Mouse (Mus musculus): ENCODE results near the gene Adgrl2. TPM values are rescaled to one million over a fixed set of nuclear protein-coding genes. Genes with fewer than 3 reads are reported as not detected.

Gene Adgrl2
- polyA plus RNA-seq, 1 experiment from 2014 or later, result 124 TPM

DNA sequence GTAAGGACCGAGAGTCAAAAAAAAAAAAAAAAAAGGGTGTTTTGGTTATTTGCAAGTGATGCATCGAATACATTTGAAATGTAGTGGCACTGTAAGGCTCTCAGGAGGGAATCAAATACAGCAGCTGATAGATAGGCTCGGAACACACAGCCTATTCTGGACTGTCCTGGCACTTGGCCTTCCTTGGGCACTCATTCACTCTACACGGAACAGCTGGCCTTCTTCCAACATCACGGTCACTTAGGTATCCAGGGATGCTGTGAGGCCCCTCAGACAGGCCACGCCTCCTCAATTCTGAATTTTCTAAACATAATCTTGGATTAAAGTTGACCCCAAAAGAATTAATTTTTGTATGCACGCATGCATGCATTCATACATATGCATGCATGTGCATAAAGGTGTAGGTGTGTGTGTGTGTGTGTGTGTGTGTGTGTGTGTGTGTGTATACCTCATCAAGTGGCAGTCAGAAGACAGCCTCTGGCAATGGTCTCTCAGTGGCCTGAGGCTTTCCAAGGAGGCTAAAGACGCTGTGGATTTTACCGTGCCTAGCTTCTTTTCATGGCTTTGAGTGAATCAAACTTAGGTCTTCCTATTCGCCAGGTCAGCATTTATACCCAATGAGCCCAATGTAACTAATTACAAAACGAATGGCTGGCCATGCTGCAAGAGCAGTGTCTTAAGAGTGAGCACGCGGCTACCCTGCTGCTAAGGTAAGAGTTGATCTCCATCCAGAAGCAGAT lies 152.1 kb downstream of the Adgrl2 start:
- WGBS, result 75% methylated on average over 13 of the region's 13 CpGs
- H3K27ac ChIP-seq (ENCODE audit: low read depth, low read length), result peak overlapping the region; percentile 30; the same call in 1 of the 2 replicates
- DNase-seq (ENCODE audit: low spot score, missing footprints) (no peak), ATAC-seq (ENCODE audit: low FRiP score) (peak; percentile 54)
- H3K4me1 ChIP-seq (ENCODE audit: control insufficient read depth, insufficient read depth, low read length), result peaks cover 10% of the 10 kb centered on the region
- H3K4me2 ChIP-seq, result no peak overlapping the region
- H3K9ac ChIP-seq (ENCODE audit: low read length), result no peak overlapping the region
- H3K27me3 ChIP-seq (ENCODE audit: control insufficient read depth, insufficient read depth, low read length), result no peaks in the 10 kb centered on the region
- H3K9me3 ChIP-seq (ENCODE audit: control insufficient read depth, low read length), result no peaks in the 10 kb centered on the region
- H3K36me3 ChIP-seq (ENCODE audit: control insufficient read depth, insufficient read depth, low read length), result peaks cover 19% of the 10 kb centered on the region
- no peak overlapping the region for H3K4me3 ChIP-seq (ENCODE audit: low read depth, low read length)

DNA sequence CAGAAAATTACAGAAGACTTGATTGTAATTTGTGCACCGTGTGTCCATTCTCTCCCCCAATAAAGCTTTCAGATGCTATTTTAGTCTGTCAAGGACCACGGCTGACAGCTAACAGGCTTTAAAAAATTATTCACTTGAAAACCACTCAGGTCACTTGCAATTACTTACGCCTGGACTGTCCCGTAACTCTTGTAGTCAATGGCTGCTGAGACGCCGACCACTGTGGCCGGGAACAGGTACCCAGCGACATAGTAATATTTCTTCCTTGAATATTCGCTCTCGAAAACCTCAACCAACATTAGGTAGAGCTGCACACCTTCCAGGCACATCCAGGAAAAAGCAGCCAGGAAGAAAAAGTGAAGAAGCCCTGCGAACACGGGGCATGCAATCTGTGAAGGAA lies 155.2 kb downstream of the Adgrl2 start:
- Histone ChIP-seq H3K27me3 (ENCODE audit: control insufficient read depth, insufficient read depth, low read length) (no peaks in the 10 kb centered on the region), H3K27ac (ENCODE audit: low read depth, low read length) (no peak overlapping the region), H3K9me3 (ENCODE audit: control insufficient read depth, low read length) (no peaks in the 10 kb centered on the region), H3K4me2 (no peak overlapping the region), H3K4me1 (ENCODE audit: control insufficient read depth, insufficient read depth, low read length) (peaks cover 7% of the 10 kb centered on the region), H3K4me3 (ENCODE audit: low read depth, low read length) (no peak overlapping the region), H3K36me3 (ENCODE audit: control insufficient read depth, insufficient read depth, low read length) (peaks cover 19% of the 10 kb centered on the region), H3K9ac (ENCODE audit: low read length) (no peak overlapping the region)
- DNase-seq (ENCODE audit: low spot score, missing footprints) (no peak), ATAC-seq (ENCODE audit: low FRiP score) (no peak)
- 92% methylated on average over 12 of the region's 12 CpGs for WGBS

DNA sequence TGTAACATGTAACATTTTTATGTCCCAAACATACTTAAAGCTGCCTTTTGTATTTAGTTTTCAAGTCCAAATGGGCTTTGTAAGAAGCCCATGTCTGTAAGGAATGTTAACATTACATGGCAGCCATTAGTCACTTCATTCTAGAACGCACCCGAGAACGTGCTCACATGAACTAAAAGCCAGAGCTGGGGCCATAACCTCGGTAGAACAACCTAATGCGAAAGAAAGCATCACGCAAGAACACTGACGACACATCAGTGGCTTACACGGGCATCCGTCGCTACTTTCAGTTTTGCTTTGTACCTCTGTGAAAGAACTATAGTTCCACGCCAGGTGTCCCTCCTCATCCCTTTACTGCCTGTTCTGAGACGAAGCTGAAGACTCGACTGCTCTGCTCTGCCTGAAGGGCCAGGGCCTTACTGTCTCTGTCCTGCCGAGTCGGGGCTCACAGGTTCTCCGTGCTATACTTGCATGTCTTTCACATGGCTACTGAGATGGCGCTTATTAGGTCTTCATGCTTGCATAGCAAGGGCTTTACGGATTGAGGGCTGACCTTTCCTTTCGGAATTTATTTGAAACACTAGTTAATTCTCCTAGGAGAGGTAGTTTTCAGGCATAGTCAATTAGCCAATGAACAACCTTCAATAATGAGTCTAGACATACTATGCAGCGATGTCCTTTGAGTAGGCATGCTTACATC lies 157.1 kb downstream of the Adgrl2 start:
- H3K4me2 ChIP-seq, result no peak overlapping the region
- no peaks in the 10 kb centered on the region for H3K9me3 ChIP-seq (ENCODE audit: control insufficient read depth, low read length)
- no peak overlapping the region for H3K9ac ChIP-seq (ENCODE audit: low read length)
- H3K4me3 ChIP-seq (ENCODE audit: low read depth, low read length), result no peak overlapping the region
- no peaks in the 10 kb centered on the region for H3K4me1 ChIP-seq (ENCODE audit: control insufficient read depth, insufficient read depth, low read length)
- DNase-seq (ENCODE audit: low spot score, missing footprints) (no peak), ATAC-seq (ENCODE audit: low FRiP score) (no peak)
- no peaks in the 10 kb centered on the region for H3K27me3 ChIP-seq (ENCODE audit: control insufficient read depth, insufficient read depth, low read length)
- peaks cover 22% of the 10 kb centered on the region for H3K36me3 ChIP-seq (ENCODE audit: control insufficient read depth, insufficient read depth, low read length)
- no peak overlapping the region for H3K27ac ChIP-seq (ENCODE audit: low read depth, low read length)
- 95% methylated on average over 20 of the region's 20 CpGs for WGBS

DNA sequence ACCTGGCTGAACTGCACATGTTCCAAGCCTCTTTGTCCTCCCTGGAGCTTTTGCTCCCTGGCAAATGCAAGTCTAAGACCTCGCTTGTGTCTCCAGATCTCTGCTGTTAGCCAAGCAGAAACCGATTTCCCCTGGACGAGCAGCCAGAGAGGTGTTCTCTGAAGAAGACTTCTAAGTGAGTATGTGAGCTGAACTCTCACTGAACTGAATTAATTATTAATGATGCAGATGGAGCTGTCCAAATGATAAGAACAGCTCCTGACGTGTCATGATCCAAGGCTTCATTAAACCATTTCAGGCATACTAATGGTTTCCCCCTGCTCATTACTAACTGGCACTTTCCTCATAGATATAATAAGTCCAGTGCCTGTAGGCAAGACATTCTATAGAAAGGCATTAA lies 158.4 kb downstream of the Adgrl2 start:
- Histone ChIP-seq H3K4me1 (ENCODE audit: control insufficient read depth, insufficient read depth, low read length) (no peaks in the 10 kb centered on the region), H3K36me3 (ENCODE audit: control insufficient read depth, insufficient read depth, low read length) (peaks cover 18% of the 10 kb centered on the region), H3K4me2 (no peak overlapping the region), H3K4me3 (ENCODE audit: low read depth, low read length) (no peak overlapping the region), H3K27me3 (ENCODE audit: control insufficient read depth, insufficient read depth, low read length) (no peaks in the 10 kb centered on the region), H3K9me3 (ENCODE audit: control insufficient read depth, low read length) (no peaks in the 10 kb centered on the region), H3K27ac (ENCODE audit: low read depth, low read length) (no peak overlapping the region), H3K9ac (ENCODE audit: low read length) (no peak overlapping the region)
- DNase-seq (ENCODE audit: low spot score, missing footprints), result no peak
- WGBS, result 83% methylated on average over 4 of the region's 4 CpGs
- no peak for ATAC-seq (ENCODE audit: low FRiP score)

DNA sequence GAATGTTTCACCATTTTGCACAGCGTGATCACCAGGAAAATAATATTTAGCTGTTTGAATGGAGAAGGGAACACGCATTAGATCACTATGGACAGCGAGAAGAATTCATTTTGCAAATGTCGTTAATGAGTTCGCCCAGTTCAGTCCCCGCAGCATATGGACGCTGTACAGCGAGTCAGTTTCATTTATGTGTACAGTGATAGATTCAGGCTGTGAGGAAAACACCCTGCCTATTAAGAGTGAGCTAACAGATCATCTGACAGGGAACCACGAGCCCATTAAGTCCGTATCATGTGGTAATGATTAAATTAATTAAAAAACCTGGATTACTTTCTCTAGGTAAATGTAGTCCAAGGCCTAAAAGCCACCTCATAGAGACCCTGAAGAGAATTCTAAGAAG lies 161.8 kb downstream of the Adgrl2 start:
- no peak for ATAC-seq (ENCODE audit: low FRiP score)
- Histone ChIP-seq H3K36me3 (ENCODE audit: control insufficient read depth, insufficient read depth, low read length) (peaks cover 14% of the 10 kb centered on the region), H3K27ac (ENCODE audit: low read depth, low read length) (no peak overlapping the region), H3K4me1 (ENCODE audit: control insufficient read depth, insufficient read depth, low read length) (no peaks in the 10 kb centered on the region), H3K9ac (ENCODE audit: low read length) (no peak overlapping the region), H3K4me2 (no peak overlapping the region), H3K27me3 (ENCODE audit: control insufficient read depth, insufficient read depth, low read length) (no peaks in the 10 kb centered on the region), H3K4me3 (ENCODE audit: low read depth, low read length) (no peak overlapping the region), H3K9me3 (ENCODE audit: control insufficient read depth, low read length) (no peaks in the 10 kb centered on the region)
- 95% methylated on average over 10 of the region's 10 CpGs for WGBS
- DNase-seq (ENCODE audit: low spot score, missing footprints), result no peak

DNA sequence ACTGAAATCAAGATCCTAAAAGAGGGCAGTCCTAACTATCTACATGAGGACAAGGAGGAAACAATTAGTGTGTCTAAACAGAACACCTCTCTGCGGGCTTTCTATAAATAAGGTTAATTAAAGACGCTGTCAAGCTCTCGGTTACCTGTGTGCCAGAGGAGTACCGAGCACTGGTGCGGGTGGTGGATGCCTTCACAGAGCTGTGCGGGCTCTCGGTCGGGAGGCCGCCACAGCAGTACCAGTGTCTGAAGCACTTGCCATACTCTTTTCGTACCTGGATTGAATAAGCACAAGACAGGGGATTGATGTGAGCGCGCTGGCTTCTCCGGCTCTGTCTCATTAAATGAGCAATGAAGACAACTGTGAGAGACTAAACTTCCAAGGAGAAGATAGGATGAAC lies 166.8 kb downstream of the Adgrl2 start:
- no peak overlapping the region for H3K27ac ChIP-seq (ENCODE audit: low read depth, low read length)
- WGBS, result 97% methylated on average over 13 of the region's 13 CpGs
- DNase-seq (ENCODE audit: low spot score, missing footprints), result no peak

DNA sequence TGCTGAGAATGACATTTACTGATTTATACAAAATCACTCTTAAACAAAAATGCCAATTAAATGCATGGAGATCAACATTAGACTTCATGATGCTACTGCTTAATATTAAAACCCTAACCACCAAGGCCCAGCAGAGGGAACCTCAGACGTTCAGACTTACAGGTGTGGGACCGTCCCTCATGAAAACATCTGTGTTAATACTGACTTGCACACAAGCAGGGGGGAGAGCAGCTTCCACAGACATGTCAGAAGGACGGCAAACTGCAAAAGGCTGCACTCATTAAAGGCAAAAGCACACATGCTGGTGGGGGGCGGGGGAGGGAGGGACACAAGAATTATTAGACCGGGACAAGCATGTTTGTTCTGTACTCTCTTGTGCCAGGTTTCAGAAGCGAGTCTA lies 168.7 kb downstream of the Adgrl2 start:
- ATAC-seq (ENCODE audit: low FRiP score), result no peak
- Histone ChIP-seq H3K9me3 (ENCODE audit: control insufficient read depth, low read length) (no peaks in the 10 kb centered on the region), H3K4me2 (no peak overlapping the region), H3K36me3 (ENCODE audit: control insufficient read depth, insufficient read depth, low read length) (peaks cover 39% of the 10 kb centered on the region), H3K9ac (ENCODE audit: low read length) (no peak overlapping the region), H3K27me3 (ENCODE audit: control insufficient read depth, insufficient read depth, low read length) (no peaks in the 10 kb centered on the region), H3K4me3 (ENCODE audit: low read depth, low read length) (no peak overlapping the region), H3K4me1 (ENCODE audit: control insufficient read depth, insufficient read depth, low read length) (no peaks in the 10 kb centered on the region), H3K27ac (ENCODE audit: low read depth, low read length) (no peak overlapping the region)
- WGBS, result 84% methylated on average over 6 of the region's 6 CpGs
- no peak for DNase-seq (ENCODE audit: low spot score, missing footprints)

More for the DNA sequence above, 166.8 kb downstream of the Adgrl2 start:
- no peak overlapping the region for H3K9ac ChIP-seq (ENCODE audit: low read length)
- no peaks in the 10 kb centered on the region for H3K4me1 ChIP-seq (ENCODE audit: control insufficient read depth, insufficient read depth, low read length)
- no peaks in the 10 kb centered on the region for H3K9me3 ChIP-seq (ENCODE audit: control insufficient read depth, low read length)
- ATAC-seq (ENCODE audit: low FRiP score), result no peak
- no peak overlapping the region for H3K4me2 ChIP-seq
- no peaks in the 10 kb centered on the region for H3K27me3 ChIP-seq (ENCODE audit: control insufficient read depth, insufficient read depth, low read length)
- peaks cover 27% of the 10 kb centered on the region; the same call in 1 of the 2 replicates for H3K36me3 ChIP-seq (ENCODE audit: control insufficient read depth, insufficient read depth, low read length)
- no peak overlapping the region for H3K4me3 ChIP-seq (ENCODE audit: low read depth, low read length)

DNA sequence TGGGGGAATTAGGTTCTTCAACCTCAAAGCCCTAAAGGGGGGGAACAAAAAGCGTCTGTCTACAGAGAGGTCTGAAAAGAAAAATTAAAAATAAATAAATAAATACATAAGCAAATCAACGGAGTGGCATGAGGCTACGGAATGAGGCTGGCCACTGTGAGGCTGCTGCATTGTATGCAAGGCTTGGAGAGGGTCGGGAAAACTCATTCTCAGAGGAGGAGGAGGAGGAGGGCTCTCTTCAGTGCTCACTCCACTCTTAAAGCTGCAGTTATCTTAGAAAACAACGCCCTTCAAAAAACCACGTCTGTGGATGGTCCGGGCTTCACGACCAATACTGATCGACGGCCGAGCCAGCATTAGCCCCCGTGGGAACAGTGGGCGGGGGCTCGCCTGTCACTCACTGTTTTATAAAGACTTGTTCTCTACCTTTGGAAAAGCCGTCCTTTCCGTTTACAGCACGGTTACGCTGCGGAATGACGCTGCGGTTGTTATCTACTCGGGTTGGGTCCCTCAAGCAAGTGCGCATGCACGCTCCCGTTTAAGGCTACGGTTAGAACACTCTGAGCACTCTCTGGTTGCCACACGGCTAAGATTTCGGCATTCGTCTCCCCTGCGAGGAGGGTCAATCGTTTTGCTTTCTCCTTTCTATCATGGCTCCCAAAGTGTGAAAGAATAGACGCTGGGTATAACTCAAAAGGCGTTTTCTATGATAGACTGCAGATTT lies 170.9 kb downstream of the Adgrl2 start:
- Histone ChIP-seq H3K9me3 (ENCODE audit: control insufficient read depth, low read length) (no peaks in the 10 kb centered on the region), H3K36me3 (ENCODE audit: control insufficient read depth, insufficient read depth, low read length) (peaks cover 35% of the 10 kb centered on the region), H3K4me3 (ENCODE audit: low read depth, low read length) (no peak overlapping the region), H3K4me2 (no peak overlapping the region), H3K27me3 (ENCODE audit: control insufficient read depth, insufficient read depth, low read length) (no peaks in the 10 kb centered on the region), H3K4me1 (ENCODE audit: control insufficient read depth, insufficient read depth, low read length) (no peaks in the 10 kb centered on the region), H3K27ac (ENCODE audit: low read depth, low read length) (no peak overlapping the region), H3K9ac (ENCODE audit: low read length) (no peak overlapping the region)
- DNase-seq (ENCODE audit: low spot score, missing footprints) (no peak), ATAC-seq (ENCODE audit: low FRiP score) (no peak)
- 87% methylated on average over 33 of the region's 33 CpGs for WGBS

Data from midbrain, embryonic 11.5 days (tissue).